Mouse (Mus musculus) liver, adult 2 months (tissue): ENCODE data around the gene Ceacam9. TPM values are rescaled to one million over a fixed set of nuclear protein-coding genes. Genes with fewer than 3 reads are reported as not detected.
A peak's percentile ranks its signal among the peaks of the same experiment; 100 is the strongest.
"Not testable (repeated sequence)": the region's sequence is repeated elsewhere in the genome, so short reads cannot be mapped to it uniquely, and the experiment has no call there.

Source experiments
- DNase-seq: peaks from one replicate; pipeline ENCODE4 v3.0.0-alpha.2; 2011; ENCODE audit warnings: low read depth, low spot score; ENCODE audit errors: extremely low read depth
- H3K27ac ChIP-seq: fragments of 200-500 bp; replicated peaks from 2 replicates; pipeline ENCODE4 v1.5.1; 2012; ENCODE audit warnings: low read depth, mild to moderate bottlenecking, control low read depth, inconsistent platforms, low read length; ENCODE audit not compliant: insufficient read depth
- H3K27me3 ChIP-seq: fragments of 200-500 bp; 2 replicates; pipeline ENCODE4 v1.6.1; 2012; ENCODE audit warnings: mild to moderate bottlenecking, moderate library complexity, low read length, inconsistent platforms; ENCODE audit not compliant: control insufficient read depth, insufficient read depth
- H3K36me3 ChIP-seq: fragments of 200-500 bp; 2 replicates; pipeline ENCODE4 v1.6.1; 2012; ENCODE audit warnings: low read length, inconsistent platforms; ENCODE audit not compliant: control insufficient read depth, insufficient read depth
- H3K4me1 ChIP-seq: fragments of 200-500 bp; 2 replicates; pipeline ENCODE4 v1.6.1; 2011; ENCODE audit warnings: low read length; ENCODE audit not compliant: control insufficient read depth, insufficient read depth
- H3K4me3 ChIP-seq: fragments of 200-500 bp; 2 replicates; pipeline ENCODE4 v1.5.1; 2011; ENCODE audit warnings: low read depth, mild to moderate bottlenecking, control low read depth, low read length, moderate library complexity; ENCODE audit not compliant: insufficient read depth
- H3K79me2 ChIP-seq: fragments of 200-500 bp; 2 replicates; pipeline ENCODE4 v1.6.1; 2012; ENCODE audit warnings: inconsistent platforms, mild to moderate bottlenecking, low read length, moderate library complexity; ENCODE audit not compliant: control insufficient read depth, insufficient read depth
- H3K9ac ChIP-seq: fragments of 200-500 bp; 2 replicates; pipeline ENCODE4 v1.6.1; 2012; ENCODE audit warnings: low read depth, mild to moderate bottlenecking, control low read depth, inconsistent platforms, low read length
- CTCF ChIP-seq: fragments of 200-500 bp; IDR thresholded peaks from 2 replicates; pipeline ENCODE4 v1.5.1; 2011; ENCODE audit warnings: low read depth, low read length, control low read depth
- POLR2A ChIP-seq: fragments of 200-500 bp; IDR thresholded peaks from 2 replicates; pipeline ENCODE4 v1.6.1; 2011; ENCODE audit warnings: low read length, control low read depth; ENCODE audit not compliant: insufficient read depth; ENCODE audit errors: extremely low read depth
- WGBS: fragments of 180-500 bp; shearing (Covaris S2); methylation state at CpG from one replicate; pipeline ENCODE4 v1.1.7; 2018; 5-methylcytosine and 5-hydroxymethylcytosine counted together
- polyA plus RNA-seq: library from polyadenylated mRNA; depleted of rRNA; stranded (reverse); fragments of >200 nt; gene quantifications from 2 replicates; pipeline ENCODE4 v1.2.3, GENCODE M21; 2012
- total RNA-seq: library from RNA; depleted of rRNA; stranded (reverse); fragments of >200 nt; gene quantifications from 2 replicates; pipeline ENCODE4 v1.2.3, GENCODE M21; 2014

Gene Ceacam9
- total and polyA plus RNA-seq, 2 experiments = not detected

DNA sequence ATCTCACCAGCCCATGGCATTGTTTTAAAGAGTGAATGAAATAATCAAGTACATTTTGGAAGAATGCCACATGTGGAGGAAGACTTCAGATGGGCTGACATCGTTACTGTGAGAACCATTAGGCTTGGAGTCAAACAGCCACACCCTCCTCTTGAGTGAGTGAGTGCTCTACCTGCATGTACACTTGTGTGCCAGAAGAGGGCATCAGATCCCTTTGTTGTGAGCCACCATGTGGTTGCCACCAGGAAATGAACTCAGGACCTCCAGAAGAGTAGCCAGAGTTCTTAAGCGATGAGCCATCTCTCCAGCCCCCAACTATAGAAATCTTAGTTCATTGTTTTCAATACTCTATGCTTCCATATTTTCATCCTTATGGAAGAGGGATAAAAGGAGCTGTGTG is 22.7 kb upstream of the Ceacam9 start:
- H3K4me3 ChIP-seq = no peak overlapping the region
- no peak overlapping the region for H3K9ac ChIP-seq
- no peaks in the 10 kb centered on the region for H3K27me3 ChIP-seq
- TF ChIP-seq POLR2A = no peak
- TF ChIP-seq CTCF = peak; percentile 61
- no peaks in the 10 kb centered on the region for H3K79me2 ChIP-seq
- DNase-seq = peak; percentile 42
- H3K36me3 ChIP-seq = no peaks in the 10 kb centered on the region
- H3K4me1 ChIP-seq = no peaks in the 10 kb centered on the region
- WGBS = 57% methylated on average over 2 of the region's 2 CpGs
- H3K27ac ChIP-seq = no peak overlapping the region

DNA sequence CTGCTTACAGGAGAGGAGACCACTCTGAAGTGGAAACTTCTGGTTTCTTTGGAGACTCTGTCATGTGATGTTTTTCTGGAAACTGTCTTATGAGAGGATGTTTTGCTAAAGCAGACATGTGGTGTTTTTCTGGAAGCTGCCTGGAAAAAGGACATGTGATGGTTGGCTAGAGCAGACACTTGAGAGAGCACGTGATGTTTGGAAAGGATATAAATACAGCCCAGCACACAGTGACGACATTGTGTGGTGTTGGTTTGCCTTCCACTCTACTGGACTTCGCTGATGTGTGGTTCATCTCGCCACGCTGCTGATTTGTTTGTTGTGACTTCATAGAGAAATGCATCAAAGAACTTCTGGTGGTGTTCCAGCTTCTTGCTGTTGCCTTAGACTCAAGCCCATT is 21.1 kb upstream of the Ceacam9 start:
- H3K4me1 ChIP-seq = no peaks in the 10 kb centered on the region
- H3K36me3 ChIP-seq = no peaks in the 10 kb centered on the region
- TF ChIP-seq POLR2A = no peak

DNA sequence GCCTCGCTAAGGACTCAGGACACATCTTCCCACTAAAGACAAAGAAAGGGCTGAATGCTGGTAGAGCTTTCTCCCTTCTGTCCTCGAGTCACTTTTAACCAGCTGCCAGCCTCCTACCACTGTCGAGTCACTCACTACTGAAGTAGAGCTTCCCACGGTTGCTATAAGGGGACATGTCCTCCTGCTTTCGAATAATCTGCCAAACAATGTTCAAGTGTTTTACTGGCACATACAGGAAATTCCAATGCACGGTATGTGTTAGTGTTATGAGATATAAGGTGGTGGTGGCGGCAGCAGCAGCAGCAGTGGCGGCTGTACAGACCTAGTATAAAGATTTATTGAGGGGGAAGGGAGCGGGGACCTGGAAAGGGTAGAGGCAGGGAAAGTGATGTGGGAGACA is 15.3 kb upstream of the Ceacam9 start:
- 57% methylated on average over 9 of the region's 9 CpGs for WGBS

More for the DNA sequence above, 21.1 kb upstream of the Ceacam9 start:
- Histone ChIP-seq H3K27ac (no peak overlapping the region), H3K4me3 (no peak overlapping the region), H3K9ac (no peak overlapping the region), H3K27me3 (no peaks in the 10 kb centered on the region), H3K79me2 (no peaks in the 10 kb centered on the region)
- DNase-seq = no peak
- WGBS = 67% methylated on average over 5 of the region's 5 CpGs

DNA sequence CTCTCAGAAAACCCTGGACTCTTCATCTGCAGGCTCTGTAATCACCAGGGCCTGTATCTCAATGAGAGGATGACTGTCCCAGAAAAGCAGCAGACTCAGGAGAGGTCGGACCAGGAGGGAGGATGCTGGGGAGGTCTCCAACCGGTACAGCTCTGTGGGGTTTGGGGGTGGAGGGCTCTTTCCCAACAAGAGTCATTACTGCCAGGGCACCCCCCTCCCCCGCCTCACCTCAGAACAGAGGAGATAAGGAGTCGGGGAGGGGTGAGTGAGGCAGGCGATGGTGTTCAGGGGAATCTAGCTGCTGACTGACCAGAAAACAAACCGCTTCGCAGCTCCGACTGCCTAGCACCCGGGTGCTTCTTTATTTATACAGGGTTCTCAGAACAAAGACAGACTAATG is 13.5 kb upstream of the Ceacam9 start:
- no peak for DNase-seq
- Histone ChIP-seq H3K79me2 (no peaks in the 10 kb centered on the region), H3K27me3 (no peaks in the 10 kb centered on the region), H3K4me3 (no peak overlapping the region), H3K4me1 (no peaks in the 10 kb centered on the region), H3K27ac (no peak overlapping the region), H3K9ac (no peak overlapping the region), H3K36me3 (no peaks in the 10 kb centered on the region)
- WGBS = 33% methylated on average over 9 of the region's 9 CpGs
- TF ChIP-seq CTCF = no peak
- TF ChIP-seq POLR2A = no peak

More for the DNA sequence above, 15.3 kb upstream of the Ceacam9 start:
- Histone ChIP-seq H3K36me3 (no peaks in the 10 kb centered on the region), H3K27ac (no peak overlapping the region), H3K9ac (no peak overlapping the region), H3K79me2 (no peaks in the 10 kb centered on the region), H3K4me3 (no peak overlapping the region), H3K4me1 (no peaks in the 10 kb centered on the region), H3K27me3 (no peaks in the 10 kb centered on the region)
- TF ChIP-seq POLR2A = no peak
- TF ChIP-seq CTCF = no peak
- no peak for DNase-seq

DNA sequence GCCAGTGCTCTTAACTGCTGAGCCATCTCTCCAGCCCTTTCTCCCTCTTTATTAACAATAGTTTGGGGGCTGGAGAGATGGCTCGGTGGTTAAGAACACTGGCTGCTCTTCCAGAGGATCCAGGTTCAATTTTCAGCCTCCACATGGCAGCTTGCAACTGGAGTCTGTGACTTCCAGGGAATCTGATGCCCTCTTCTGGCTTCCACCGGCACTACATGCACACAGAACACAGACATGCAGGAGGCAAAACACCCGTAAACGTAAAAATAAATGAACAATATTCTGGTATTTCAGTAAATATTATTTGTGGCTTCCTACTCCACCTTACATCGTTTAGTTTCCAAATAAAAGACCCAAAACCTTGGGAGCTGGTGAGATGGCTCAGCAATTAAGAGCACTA is 11.1 kb upstream of the Ceacam9 start:
- Histone ChIP-seq H3K27me3 (no peaks in the 10 kb centered on the region), H3K79me2 (no peaks in the 10 kb centered on the region), H3K27ac (no peak overlapping the region), H3K36me3 (no peaks in the 10 kb centered on the region), H3K9ac (no peak overlapping the region), H3K4me1 (no peaks in the 10 kb centered on the region), H3K4me3 (no peak overlapping the region)
- 76% methylated on average over 5 of the region's 5 CpGs for WGBS
- TF ChIP-seq POLR2A = no peak
- TF ChIP-seq CTCF = no peak; the same call in 1 of the 2 replicates
- peak; percentile 12 for DNase-seq

DNA sequence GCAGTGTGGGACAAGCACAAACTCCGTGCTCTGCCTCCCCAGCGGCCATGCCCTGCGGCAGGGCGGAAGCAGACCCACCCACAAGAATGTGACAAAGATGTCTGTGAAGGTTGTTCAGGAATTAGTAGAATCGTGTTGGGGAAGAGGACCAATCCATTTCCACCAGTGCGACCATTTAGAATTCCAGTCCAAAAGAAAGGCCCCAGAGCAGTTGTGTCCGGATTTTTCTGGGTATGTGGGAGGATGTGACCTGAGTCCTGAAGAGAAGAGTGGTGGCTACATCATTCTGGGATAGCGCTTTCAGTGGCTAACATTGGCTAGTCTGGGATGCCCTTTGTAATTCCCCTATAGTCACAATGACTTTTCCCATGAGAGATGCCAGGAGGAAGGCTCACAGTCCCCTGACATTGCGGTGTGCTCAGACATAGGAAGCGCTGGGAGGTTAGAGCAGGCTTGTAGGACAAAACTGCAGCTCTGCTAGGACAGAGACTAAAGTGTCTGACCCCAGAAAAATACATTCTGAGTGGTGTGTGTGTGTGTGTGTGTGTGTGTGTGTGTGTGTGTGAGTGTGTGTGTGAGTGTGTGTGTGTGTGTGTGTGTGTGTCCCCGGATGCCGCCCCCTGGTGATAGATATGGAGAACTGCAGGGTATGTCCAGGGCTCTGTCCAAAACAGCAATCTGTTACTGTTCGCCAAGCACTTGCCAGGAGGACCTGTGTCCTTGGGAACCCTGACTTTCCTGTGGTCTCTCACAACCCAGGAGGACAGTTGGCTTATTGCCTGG is 8.9 kb upstream of the Ceacam9 start:
- Histone ChIP-seq H3K79me2 (no peaks in the 10 kb centered on the region), H3K4me3 (no peak overlapping the region)
- TF ChIP-seq CTCF (peak; percentile 23; the same call in 1 of the 2 replicates), POLR2A (no peak)

DNA sequence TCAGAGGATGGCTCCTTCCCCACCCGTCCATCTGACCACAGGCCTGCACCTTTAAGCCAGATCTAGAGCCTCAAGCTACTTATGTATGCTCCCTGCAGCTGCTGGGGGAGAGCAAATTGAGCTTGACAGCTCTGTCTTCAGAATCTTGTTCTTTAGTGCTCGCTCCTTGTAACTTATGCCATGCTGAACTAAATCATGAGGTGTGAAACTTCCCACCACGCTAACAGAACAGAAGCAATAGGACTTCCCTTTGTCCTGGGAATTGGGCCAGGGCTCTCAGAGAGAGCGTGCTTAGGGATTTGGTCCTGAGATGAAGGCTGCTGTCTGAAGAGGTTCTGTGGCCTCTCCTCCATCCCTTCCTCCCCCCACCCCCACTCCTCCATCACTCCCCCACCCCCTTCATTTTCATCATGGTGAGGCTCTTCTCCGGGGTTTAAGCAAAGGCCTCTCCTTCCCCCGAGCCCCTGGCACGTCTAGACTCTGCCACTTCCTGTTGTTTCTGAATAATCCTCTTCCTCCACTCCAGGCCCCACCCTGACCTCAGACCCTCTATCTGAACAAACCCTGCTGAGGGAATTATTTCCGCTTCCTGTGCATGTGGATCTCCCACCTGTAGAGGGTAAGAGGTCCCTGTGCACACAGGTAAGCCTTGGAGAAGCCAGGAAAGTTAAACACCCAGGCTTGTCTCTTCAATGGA is 5.1 kb upstream of the Ceacam9 start:
- not testable (repeated sequence) for H3K79me2 ChIP-seq, H3K27ac ChIP-seq, DNase-seq, H3K27me3 ChIP-seq, H3K36me3 ChIP-seq, H3K4me3 ChIP-seq, H3K9ac ChIP-seq, H3K4me1 ChIP-seq
- WGBS = 69% methylated on average over 8 of the region's 8 CpGs

More for the DNA sequence above, 8.9 kb upstream of the Ceacam9 start:
- Histone ChIP-seq H3K27ac (no peak overlapping the region), H3K4me1 (no peaks in the 10 kb centered on the region), H3K27me3 (no peaks in the 10 kb centered on the region), H3K36me3 (no peaks in the 10 kb centered on the region), H3K9ac (no peak overlapping the region)
- 79% methylated on average over 13 of the region's 13 CpGs for WGBS
- DNase-seq = no peak

DNA sequence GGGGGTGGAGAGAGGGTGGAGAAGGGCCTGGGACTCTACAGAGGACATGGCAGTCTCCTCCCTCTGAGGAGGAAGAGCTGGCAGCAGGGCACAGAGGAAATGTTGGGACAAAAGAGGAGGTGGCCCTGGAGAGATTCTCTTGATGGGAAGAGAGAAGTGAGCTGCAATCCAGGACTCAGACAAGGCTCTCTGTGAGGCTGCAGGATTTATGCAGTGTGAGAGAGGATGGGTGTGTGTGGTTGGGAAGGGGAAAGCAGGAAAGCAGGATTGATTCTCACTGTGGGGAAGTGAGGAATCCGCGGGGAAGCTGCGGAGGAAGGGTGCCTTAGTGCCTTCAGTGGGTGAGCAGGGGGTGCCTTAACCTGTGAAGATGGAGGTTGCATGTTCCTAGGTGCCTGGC is 761 bp downstream of the Ceacam9 start:
- WGBS = 65% methylated on average over 3 of the region's 3 CpGs
- H3K4me3 ChIP-seq, H3K27ac ChIP-seq, DNase-seq, H3K9ac ChIP-seq, H3K27me3 ChIP-seq, H3K36me3 ChIP-seq, H3K4me1 ChIP-seq, H3K79me2 ChIP-seq: not testable (repeated sequence)
